Mouse (Mus musculus) kidney, adult 8-10 months (tissue): ENCODE data around the gene Zranb3.
"Not testable (repeated sequence)": the region's sequence is repeated elsewhere in the genome, so short reads cannot be mapped to it uniquely, and the experiment has no call there.

ENCODE experiments used
- DNase-seq, 2 experiments: peaks; one replicate each; pipeline ENCODE4 v3.0.0; 2022

Zranb3 gene

DNA sequence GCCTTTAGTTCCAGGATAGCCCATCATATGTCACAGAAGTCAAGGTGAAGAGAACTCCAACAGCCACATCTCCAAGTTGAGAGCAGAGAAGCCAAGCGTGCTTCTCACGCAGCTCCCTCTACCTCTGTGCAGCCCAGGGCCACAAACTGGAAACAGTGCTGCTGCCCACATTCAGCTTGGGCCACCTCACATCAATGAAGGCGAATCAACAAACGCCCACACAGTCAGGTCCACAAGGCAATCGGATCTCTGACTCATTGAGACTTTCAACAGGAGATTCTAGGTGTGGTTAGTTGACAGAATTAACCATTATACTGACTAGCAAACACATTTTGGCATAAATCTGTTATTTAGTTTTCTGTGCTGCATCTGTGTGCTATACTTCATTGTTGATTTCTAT, 44.2 kb downstream of the Zranb3 start:
- no peak for DNase-seq

DNA sequence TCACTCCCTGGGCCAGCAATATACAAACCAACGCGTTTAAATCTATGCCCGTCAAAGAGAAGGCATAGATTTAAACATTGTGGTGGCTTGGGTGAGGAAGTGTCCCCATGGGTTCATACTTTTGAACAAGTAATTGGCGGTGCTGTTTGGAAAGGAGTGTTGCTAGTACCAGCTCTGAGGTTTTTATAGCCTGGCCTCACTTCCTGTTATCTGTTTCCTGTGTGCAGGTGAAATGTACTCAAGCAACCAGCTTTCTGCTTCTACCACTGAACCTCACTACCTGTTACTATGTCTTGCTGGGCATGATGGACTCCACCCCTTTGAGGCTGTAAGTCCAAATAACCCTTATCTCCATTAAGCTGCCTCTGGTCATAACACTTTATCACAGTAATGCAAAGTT, 45.6 kb downstream of the Zranb3 start:
- no peak for DNase-seq

DNA sequence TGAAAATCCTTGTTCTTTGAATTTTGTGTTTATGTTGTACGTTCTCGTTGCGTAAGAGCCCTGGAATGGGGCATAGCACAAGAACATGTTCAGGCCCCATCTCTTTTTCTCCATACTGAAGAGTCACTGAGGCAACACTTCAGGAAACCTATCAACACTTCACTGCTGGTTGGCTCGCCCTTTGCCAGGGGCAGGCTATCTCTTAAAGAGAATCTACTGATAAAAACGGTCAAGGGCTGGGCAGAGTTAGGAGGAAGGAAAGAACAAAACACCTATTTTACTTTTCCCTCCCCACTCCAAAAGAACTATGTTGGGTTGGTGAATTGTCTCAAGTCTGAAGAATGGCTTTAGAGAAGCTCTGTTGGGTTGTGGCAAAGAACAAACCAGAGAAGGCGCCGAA, 55.9 kb downstream of the Zranb3 start:
- DNase-seq = no peak

DNA sequence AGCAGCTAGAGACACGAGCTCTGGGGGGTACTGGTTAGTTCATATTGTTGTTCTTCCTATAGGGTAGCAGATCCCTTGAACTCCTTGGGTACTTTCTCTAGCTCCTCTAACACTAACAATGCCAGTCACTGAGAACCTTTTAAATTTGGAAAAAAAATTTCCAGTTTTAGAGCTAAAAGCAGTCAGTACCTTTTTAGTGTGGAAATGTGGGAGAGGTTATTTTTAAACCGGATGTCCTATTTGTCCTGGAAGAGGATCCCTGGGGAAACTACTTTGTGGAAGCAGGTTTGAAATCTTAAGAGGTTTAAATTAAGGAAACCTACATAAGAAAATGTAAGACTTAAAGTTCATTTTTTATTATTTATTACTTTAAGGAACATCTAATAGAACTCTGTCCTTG, 56.4 kb downstream of the Zranb3 start:
- no peak for DNase-seq

DNA sequence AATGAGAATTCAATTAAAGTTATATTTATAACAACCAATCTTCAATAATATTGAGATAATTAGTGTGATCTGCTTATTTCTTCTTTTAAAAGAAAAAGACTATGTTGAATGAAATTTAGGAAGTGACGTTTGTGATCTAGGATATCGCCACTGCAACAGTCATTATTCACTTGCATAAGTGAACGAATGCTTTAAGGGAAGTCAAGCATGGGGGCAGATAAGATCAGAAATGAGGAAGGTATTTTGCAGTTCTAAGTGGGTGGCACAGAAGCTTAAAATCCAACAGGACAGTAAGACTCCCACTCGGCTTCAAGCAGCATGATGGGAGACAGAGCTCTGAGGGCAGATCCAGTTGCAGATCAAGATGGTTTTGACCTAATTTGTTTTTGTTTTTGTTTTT, 58.7 kb downstream of the Zranb3 start:
- no peak for DNase-seq

DNA sequence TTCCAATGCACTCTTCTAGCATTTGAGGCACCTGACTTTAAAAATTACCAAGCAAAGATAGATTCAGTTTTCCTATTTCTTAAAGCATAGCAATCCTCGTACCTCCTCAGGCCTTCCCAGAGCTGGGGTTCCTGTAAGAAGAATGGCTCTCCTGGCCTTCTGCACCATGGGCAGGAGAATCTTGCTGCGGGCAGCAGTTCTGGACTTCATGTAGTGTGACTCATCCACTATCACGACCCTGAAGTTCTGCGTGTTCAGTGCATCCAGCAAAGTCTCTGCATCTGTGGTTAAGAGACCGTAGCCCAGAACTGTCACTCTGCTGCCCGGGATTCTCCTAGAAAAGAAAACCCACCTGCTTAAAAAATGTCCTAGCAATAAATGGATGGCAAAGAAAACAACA, 66.6 kb downstream of the Zranb3 start:
- DNase-seq = peak in 1 of 2 experiments; percentile 4

DNA sequence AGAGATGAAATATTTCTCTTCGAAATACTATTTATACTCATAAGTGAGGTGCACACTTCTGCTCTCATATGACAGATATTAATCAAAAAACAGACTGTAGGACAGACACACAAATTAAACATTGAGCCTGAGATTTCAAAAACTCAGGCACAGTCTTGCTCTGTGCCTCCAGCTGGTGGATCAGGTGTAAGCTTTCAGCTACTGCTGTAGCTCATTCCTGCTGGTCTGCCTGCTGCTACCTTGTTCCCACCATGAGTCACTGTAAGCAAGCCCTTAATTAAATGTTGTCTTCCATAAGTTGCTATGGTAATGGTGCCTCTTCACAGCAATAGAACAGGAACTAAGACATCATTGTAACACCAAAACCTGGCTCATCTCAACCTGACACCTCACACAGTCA, 70.7 kb downstream of the Zranb3 start:
- no peak for DNase-seq

DNA sequence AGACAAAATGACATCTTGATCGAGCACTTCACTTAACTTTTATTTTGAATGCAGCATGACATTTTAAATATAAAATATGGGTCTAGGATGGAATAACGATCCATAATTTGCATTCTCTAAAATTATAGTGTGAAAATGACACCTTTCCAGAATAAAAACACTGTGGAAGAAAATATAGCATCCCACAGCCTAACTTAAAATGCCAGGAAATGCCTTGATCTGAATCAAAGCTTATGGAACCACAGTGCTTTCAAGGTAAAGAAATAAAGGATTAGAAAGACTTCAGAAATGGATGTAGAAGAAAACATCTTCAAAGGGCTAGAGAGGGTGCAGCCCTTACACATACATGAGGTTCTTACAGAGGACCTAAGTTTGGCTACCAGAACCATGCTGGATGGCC, 71.3 kb downstream of the Zranb3 start:
- DNase-seq = no peak

DNA sequence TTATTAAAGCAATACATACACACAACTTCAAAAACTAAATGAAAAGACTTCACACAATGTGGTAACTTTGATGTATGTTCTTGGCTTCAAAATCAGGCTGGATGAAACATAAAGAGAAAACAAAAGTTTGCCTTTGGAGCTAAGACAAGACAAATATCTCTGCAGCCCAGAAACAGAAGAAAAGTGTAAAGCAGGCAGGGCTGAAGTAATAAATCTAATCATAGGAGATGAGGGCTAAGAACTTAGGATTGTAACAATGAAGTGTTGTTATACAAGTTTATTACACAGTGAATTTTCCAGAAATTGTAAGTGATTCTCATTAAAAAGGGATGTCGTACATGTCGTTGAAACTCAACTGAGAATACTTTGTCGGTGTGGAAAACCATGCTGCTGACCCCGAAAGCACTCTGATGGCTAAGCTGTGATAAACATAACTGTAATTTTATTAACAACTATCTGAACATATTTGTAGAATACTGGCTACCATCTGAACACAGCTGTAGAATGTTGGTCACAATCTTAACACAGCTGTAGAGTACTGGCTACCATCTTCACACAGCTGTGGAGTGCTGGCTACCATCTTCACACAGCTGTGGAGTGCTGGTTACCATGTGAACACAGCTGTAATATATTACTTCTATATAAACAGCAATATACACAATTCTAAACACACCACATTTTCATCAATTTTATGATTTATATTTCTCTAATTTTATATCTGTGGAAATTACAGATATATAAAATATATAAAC, 78.3 kb downstream of the Zranb3 start:
- no peak for DNase-seq

DNA sequence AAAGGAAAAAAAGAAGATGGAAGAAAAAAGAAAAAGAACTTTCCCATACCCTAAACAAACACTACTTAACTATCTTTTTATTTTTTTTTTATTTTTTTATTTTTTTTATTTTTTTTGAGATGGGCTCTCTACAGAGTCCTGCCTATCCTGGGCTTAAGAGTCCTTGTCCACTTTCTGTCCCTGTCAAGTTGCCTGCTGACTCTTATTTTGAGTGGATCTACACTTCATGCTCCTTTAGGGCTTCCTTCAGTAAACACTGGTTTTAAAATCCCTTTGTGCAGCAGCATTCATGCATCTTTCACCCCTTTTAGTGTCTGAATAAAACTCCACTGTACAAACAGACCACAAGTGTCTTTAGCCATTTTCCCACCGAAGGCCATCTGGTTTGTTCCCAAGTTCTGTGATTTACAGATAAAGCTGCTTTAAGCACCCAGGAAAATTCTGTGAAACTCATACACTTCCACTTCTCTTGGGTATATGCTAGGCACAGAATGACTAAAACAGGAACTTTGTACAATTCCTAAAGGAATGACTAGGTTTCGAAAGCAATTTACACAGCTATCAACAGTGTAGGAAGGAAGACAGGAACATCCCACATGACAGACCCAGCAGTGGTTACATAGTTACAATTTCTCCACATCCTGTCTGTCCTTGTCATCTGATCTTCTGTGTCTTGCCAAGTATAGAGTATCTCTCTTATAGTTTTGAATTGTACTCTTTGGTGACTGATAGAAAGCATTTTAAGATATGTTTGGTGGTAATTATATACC, 82.7 kb downstream of the Zranb3 start:
- no peak for DNase-seq

DNA sequence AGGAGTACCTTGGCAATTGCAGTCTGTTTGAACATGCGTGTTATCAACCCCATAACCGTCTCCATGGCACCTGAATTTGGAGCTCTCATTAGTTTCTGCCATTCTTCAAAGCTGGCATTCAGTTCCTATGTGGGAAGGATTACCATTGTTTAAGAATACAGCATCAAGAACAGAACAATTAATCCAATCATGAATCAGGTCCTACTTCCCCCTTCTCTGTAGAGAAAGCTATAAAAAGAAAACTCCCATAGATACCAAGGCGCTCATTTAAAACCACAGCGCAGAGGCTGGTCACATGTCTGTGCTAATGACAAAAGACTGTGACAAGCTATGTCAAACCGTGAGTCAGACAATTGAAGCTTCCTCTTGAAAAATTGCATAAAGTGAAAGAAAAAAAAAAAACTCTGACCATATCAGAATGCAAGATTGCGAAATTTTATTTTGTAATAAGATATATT, 86.8 kb downstream of the Zranb3 start:
- DNase-seq = no peak

DNA sequence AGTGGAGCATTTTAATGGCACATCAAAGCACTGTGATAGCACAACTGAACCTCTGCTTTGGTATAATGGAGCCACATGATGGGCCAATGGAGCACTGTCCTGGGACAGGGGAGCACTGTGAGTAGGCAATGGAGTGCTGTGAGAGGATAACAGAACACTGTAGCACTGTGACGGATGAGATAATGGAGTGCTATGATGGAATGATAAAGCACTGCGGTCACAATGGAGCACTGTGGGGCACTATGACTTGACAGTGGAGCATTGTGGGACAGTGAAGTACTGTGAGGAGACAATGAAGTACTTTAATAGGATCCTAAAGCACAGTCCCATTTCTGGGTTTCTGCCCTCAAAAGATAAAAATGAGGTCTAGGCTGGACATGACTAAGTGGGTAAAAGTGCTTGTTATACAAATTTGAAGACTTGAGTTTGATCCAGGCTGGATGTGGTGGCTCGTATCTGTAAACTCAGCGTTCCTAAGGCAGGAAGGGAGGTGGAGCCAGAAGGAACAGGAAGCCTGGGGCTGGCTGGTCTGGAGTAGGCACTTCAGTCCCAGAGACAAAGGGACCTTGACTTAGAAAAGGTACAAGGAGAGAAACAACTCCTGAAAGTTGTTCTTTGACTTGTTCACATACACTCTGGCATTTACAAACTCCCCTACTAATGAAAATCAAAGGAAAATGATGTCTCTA, 89.0 kb downstream of the Zranb3 start:
- no peak for DNase-seq

DNA sequence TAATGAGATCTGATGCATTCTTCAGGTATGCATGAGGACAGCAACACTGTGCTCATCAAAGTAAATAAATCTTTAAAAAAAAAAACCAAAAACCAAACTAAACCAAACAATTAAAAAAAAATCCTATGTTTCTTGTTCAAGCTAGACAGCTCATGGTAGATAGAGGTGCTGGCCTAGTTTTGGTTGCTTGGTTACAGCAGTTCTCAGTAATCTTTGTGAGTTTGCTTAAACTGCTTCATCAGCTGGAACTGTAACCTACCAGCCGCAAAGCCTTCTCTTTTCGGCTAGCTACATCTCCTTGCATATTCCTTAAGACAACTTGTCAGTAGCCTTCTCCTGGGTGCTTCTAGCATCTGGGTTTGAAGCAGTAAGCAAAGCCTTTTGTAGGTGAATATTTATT, 93.1 kb downstream of the Zranb3 start:
- DNase-seq = no peak

DNA sequence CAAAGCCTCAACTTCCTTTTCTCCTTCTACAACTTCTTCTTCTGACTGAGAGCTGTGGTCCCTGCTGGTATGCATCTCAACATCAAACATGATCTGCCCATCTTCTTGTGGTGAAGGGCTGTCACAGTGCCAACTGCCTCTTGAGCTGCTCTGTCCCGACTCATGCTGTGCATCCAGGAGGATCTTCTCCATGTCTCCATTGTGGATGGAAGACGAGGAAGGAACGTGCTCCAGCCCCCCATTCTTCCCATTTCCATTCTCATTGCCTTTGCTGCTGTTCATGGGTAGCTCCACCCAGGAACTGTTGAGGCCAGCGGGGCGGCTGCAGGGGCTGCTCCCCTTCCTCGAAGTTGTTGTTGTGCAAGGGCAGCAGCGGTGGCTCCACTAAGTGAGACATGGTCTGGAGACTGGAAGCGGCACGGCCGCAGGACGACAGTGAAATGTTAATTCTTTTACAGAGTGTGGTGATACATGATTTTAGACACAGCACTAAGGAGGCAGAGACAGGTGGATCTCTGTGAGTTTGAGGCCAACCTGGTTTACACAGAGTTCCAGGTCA, 96.7 kb downstream of the Zranb3 start:
- DNase-seq = not testable (repeated sequence)

DNA sequence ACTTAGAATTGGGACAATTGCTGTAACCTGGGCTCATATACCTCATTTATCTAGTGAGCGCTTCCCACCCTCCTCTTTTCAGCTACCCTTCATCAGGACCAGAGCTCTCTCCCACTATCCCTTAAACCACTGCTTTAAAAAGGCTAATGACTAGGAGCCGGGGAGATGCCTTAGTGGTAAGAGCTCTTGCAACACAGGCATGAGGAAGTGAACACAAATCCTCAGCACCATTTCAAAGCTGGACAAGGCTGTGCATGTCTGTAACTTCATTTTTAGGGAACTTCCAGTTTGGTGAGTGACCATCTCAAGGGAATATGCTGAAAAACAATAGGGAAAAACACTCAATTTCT, 98.5 kb downstream of the Zranb3 start:
- DNase-seq = no peak

DNA sequence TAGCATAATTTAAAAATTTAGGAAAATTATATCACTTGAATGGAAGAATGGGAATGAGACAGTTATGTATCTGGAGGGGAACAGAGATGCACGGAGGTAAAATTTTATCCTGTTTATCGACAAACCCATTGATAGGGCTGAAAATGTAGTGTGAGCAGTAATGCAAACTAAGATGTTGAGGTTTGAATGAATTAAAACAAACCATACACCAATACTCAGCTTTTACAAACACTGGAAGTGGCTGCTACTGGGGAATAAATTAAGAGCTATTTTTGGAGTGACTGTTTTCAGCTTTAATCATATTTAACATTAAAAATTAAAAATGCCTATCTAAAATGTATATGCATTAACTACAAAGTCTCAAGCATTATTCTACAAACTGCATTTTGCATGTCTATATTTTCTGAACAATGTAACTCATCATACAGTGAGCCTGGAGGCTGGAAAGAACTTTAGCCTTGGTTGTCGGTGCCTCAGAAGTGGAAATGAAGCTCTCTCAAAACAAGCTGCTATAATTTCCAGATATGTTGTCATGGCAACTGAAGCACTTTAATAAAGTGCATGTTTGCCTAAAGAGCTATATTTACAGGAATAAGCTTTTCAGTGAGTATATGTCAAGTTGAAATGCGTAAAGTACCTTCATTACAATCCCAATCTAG, 99.0 kb downstream of the Zranb3 start:
- DNase-seq = no peak

DNA sequence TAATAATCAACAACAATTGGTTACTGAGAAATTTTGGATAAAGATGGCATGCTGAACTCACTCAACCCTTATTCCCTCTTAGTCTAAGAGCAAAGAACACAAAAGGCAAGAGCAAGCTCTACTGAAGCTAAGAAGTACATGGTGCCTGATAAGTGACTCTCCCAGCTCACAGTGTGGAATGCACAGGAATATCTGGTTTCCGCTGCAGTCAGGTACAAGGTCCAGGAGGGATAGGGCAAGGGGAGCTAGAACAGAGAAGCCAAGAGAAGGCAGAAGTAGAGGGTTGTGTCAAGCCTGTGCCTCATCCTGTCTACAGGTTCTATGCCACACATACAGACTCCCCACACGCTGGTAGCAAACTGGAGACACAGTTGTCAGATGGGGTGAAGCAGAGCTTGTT, 100.7 kb downstream of the Zranb3 start:
- no peak for DNase-seq

DNA sequence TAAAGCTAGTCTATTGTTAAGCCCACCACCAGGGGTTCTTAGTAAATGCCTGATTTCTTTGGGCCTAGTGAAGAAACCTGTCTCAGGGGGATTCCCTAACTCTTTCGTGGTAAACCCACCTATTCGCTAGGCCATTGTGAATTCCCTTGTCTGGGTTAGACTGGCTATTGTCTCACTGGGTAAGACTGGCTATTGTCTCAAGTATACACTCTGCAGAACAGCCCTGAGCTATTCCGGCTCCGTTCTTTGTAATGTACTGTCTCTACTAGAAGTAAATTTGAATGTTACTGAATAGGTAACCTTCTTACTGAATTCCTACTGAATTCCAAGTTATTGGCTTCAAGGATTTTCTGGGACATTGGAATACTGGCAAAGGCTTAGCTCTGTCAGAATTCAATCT, 101.9 kb downstream of the Zranb3 start:
- DNase-seq = not testable (repeated sequence)

DNA sequence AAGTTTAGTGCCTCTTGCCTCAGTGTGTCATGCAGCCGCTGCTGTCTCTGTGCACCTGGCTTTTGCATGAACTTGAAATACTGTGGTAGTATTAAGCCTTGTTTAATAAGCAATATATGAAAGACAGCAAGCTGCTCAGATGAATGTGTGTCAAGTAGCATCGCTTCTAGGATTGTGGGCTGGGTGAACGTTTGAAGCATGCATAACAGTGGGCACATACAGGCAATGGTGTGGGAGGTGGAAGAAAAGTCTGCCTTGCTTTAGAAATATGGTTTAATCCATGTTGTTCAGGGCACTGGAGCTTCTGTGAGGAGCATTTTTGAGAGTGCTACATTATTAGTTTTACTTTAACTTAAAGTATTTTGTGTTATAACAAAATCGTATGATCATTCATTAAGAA, 109.0 kb downstream of the Zranb3 start:
- DNase-seq = no peak

DNA sequence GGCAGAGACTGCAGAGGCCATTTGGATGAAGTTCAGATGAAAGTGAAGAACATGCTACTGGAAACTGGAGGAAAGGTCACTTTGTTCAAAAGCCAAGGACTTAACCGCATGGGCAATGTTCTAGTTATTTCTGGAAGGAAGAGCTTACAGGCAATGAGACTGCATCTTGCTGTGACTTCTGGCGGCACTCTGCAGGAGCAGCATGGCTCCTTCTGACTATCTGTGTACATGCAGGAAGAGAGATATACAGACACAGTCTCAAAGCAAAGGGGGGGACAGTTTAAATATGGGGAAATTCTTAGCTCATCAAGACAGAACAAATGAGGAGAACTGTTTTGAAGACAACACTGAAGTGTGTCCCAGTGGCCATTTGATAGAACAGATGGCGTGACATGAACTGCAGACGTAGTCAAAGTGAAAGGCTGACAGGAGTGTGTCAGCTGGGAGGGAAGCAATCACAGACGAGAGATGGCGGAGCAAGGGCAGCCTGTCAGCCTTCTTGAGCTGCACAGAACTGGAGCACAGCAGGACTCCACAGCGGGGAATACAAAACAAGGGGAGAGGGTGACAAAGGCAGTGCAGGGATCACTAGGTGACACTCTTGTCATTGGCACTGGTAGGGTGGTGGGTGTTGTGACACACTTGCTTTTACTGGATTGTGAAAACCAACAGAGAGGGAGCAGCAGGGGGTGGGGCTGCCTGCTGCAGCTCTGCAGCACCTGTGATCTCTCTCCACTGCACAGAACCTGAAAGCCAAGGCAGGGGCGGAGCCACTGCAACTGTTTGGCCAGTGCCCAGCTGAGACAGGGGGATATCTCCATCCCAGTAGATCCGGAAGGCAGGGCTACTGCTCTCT, 112.7 kb downstream of the Zranb3 start:
- peak; percentile 25 to 54 for DNase-seq

DNA sequence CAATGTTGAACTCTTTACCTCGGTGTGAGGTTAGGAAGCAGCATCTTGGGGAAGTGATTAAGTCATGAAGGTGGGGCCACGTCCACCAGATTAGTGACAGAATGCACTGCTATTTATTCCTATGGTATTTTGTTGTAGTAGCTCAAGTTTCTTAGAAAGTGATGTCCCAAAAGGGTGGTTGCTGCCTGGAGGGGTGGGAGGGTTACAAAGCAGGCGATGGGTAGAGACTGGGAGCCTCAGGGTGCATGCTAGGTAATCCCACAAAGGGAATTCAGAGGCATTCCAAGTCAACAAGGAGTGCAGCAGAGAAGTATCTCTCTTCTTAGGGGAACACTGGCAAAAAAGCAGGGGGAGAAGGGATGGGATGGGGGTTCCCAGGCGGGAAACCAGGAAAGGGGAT, 113.5 kb downstream of the Zranb3 start:
- no peak for DNase-seq

DNA sequence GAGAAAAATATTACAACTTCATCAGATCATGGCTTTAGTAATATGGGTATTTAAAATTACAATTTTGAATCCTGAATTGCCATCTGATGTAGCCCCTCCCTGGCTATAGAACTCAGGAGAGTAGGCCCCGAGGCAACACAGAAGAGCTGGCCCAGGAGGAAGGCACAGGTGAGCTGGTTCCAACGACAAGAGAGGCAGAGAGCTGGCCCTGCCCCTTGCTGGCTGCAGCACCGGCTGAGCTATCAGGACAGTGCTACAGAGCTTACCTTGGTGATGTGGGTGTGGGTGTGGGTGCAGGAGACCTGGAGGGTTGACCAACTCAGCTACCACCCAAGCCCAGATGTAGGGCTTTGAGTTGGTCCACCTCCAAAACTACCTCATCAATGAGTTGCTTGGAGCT, 114.6 kb downstream of the Zranb3 start:
- DNase-seq = no peak
